Mouse (Mus musculus): Measurements from ENCODE around the gene Krtcap2.
"Not testable (repeated sequence)": the region's sequence is repeated elsewhere in the genome, so short reads cannot be mapped to it uniquely, and the experiment has no call there.

Gene Krtcap2

GRCm38 (mm10) chr3:89245688-89246171 lies at the start of gene Krtcap2:
Gene Krtcap2 (plus strand): TSS chr3:89245966.
- peak; percentile 70 to 75 for DNase-seq (ENCODE audit: low spot score in 2 of 2)

GRCm38 (mm10) chr3:89195979-89196877 lies 49.5 kb upstream of the Krtcap2 start:
- DNase-seq (ENCODE audit: low spot score in 2 of 2) = peak; percentile 83

- DNase-seq (ENCODE audit: low spot score in 2 of 2) = no peak
Measured at GRCm38 (mm10) chr3:89199839-89200238, 45.9 kb upstream of the Krtcap2 start.

GRCm38 (mm10) chr3:89202253-89203141 lies 43.3 kb upstream of the Krtcap2 start, which contains the start of gene Gba:
Gene Gba (plus strand): TSS chr3:89202928.
- DNase-seq (ENCODE audit: low spot score in 2 of 2) = peak; percentile 91 to 93

- no peak for DNase-seq (ENCODE audit: low spot score in 2 of 2)
Measured at GRCm38 (mm10) chr3:89203142-89203514, 42.6 kb upstream of the Krtcap2 start.

- DNase-seq (ENCODE audit: low spot score in 2 of 2) = no peak
Measured at GRCm38 (mm10) chr3:89206079-89206478, 39.7 kb upstream of the Krtcap2 start.

GRCm38 (mm10) chr3:89206695-89207094 lies 39.1 kb upstream of the Krtcap2 start:
- no peak for DNase-seq (ENCODE audit: low spot score in 2 of 2)

GRCm38 (mm10) chr3:89208075-89208657 lies 37.6 kb upstream of the Krtcap2 start:
- DNase-seq (ENCODE audit: low spot score in 2 of 2) = no peak

GRCm38 (mm10) chr3:89208736-89209135 lies 37.0 kb upstream of the Krtcap2 start:
- no peak for DNase-seq (ENCODE audit: low spot score in 2 of 2)

- no peak for DNase-seq (ENCODE audit: low spot score in 2 of 2)
Measured at GRCm38 (mm10) chr3:89209731-89210130, 36.0 kb upstream of the Krtcap2 start.

- no peak for DNase-seq (ENCODE audit: low spot score in 2 of 2)
Measured at GRCm38 (mm10) chr3:89210162-89210561, 35.6 kb upstream of the Krtcap2 start.

GRCm38 (mm10) chr3:89210731-89211130 lies 35.0 kb upstream of the Krtcap2 start:
- no peak for DNase-seq (ENCODE audit: low spot score in 2 of 2)

- peak; percentile 94 for DNase-seq (ENCODE audit: low spot score in 2 of 2)
Measured at GRCm38 (mm10) chr3:89213803-89214530, 31.8 kb upstream of the Krtcap2 start.

GRCm38 (mm10) chr3:89214681-89215411 lies 30.9 kb upstream of the Krtcap2 start, which contains the start of gene Thbs3:
Gene Thbs3 (plus strand): TSS chr3:89215180.
- no peak for DNase-seq (ENCODE audit: low spot score in 2 of 2)

- peak; percentile 88 to 96 for DNase-seq (ENCODE audit: low spot score in 2 of 2)
Measured at GRCm38 (mm10) chr3:89215853-89216252, 29.9 kb upstream of the Krtcap2 start.

- DNase-seq (ENCODE audit: low spot score in 2 of 2) = not testable (repeated sequence)
Measured at GRCm38 (mm10) chr3:89216407-89216806, 29.4 kb upstream of the Krtcap2 start.

- DNase-seq (ENCODE audit: low spot score in 2 of 2) = no peak
Measured at GRCm38 (mm10) chr3:89218271-89218670, 27.5 kb upstream of the Krtcap2 start.

GRCm38 (mm10) chr3:89219546-89219945 lies 26.2 kb upstream of the Krtcap2 start:
- DNase-seq (ENCODE audit: low spot score in 2 of 2) = no peak

- no peak for DNase-seq (ENCODE audit: low spot score in 2 of 2)
Measured at GRCm38 (mm10) chr3:89221167-89221566, 24.6 kb upstream of the Krtcap2 start.

- no peak for DNase-seq (ENCODE audit: low spot score in 2 of 2)
Measured at GRCm38 (mm10) chr3:89224796-89225195, 21.0 kb upstream of the Krtcap2 start.
